Mouse (Mus musculus): ENCODE measurements around the gene Dcun1d1.

GRCm38 (mm10) chr3:35953184-35953583 lies 15.9 kb upstream of the Dcun1d1 start:
- TF ChIP-seq GATA1 (IDR thresholded peaks at IDR 0.05; ENCODE audit: borderline replicate concordance, low read length), result no peak
- TF ChIP-seq FLI1 (IDR thresholded peaks at IDR 0.05; ENCODE audit: low read length), result no peak

Data from megakaryocyte, embryonic 14.5 days (primary cell).